Mouse (Mus musculus): ENCODE measurements around the gene Nckipsd.

DNA sequence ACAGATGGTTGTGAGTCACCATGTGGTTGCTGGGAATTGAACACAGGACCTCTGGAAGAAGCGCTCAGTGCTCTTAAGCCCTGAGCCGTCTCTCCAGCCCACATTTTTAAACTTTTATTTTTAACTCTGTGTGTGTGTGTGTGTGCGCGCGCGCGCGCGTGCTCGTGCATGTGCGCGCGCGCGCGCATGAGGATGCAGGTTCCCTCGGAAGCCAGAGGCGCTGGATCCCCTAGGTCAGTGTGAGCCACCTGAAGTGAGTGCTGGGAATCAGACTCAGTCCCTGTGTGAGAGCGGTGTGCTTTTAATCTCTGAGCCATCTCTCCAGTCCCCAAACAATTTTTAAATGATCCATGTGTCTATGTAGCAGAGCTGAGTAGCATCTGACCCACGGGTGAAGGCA, 49.0 kb upstream of the Nckipsd start:
- no peak for TF ChIP-seq CTCF (IDR thresholded peaks at IDR 0.05; ENCODE audit: extremely low read depth, insufficient read depth, low read length)
- no peak for TF ChIP-seq POLR2A (IDR thresholded peaks at IDR 0.05; ENCODE audit: extremely low read depth, insufficient read depth, low read length)
